Mouse (Mus musculus): ENCODE data around the gene Capza1.

GRCm38 (mm10) chr3:104817991-104818748, 46.1 kb downstream of the Capza1 start, which contains the start of gene Mov10:
- TF ChIP-seq CTCF (IDR thresholded peaks at IDR 0.05; ENCODE audit: borderline replicate concordance, control insufficient read depth, extremely low read depth, insufficient read depth, low read length, poor library complexity) (no peak), POLR2A (IDR thresholded peaks at IDR 0.05; ENCODE audit: control insufficient read depth, extremely low read depth, insufficient read depth, low read length, poor library complexity) (0 out of 2 replicates have a peak, but pooled peaks have one; percentile 17)
